Mouse (Mus musculus): ENCODE measurements around the gene A730009L09Rik. TPM values are rescaled to one million over a fixed set of nuclear protein-coding genes. Genes with fewer than 3 reads are reported as not detected.

The A730009L09Rik gene
- not detected in 2 replicates for polyA plus RNA-seq (2015; fragmentation: Nextera tagmentation; extraction: Ambion mirVana)

- Histone ChIP-seq H3K9me3 (replicated peaks) (no peaks in the 10 kb centered on the region), H3K9ac (no peak within 1 kb of the TSS), H3K4me3 (no peak within 1 kb of the TSS), H3K27me3 (no peaks in the 10 kb centered on the region), H3K4me2 (peak within 1 kb of the TSS; percentile 21), H3K4me1 (no peaks in the 10 kb centered on the region), H3K27ac (no peak within 1 kb of the TSS), H3K36me3 (ENCODE audit: poor library complexity, severe bottlenecking) (no peaks in the 10 kb centered on the region)
- 6% methylated on average over 8 of the region's 8 CpGs for WGBS
- no peak for ATAC-seq
These were observed at the start of gene A730009L09Rik for GRCm38 (mm10) chr16:84514821-84515220. TSS of gene A730009L09Rik (plus strand) at chr16:84515121.

DNA sequence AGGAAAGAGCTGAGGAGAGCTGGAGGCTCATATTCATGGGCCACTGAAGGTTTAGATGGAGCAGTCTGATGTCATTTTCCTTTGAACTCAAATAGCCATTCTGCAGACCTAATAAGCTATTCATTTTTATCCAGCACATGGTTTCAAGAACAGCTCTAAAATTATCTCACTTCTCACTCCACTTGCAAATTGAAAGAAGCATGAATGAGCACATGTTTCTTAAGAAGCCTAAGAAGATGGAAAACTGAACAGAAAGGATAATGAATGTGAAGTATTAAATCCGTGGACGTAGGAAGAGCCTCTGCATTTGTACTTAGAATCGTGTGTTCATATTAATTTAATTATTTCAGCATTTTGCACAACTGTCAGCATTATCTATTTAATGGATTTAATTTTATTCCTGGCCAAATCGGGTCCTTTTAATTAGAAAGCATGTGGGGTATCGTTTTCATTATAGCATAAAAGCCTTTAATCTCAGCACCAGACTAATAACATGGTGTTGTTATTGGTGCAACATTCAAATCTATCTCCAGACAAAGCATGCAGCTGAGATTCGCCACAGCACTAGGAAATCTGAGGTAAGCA is 49.2 kb upstream of the A730009L09Rik start:
- Histone ChIP-seq H3K9me3 (replicated peaks) (no peaks in the 10 kb centered on the region), H3K4me3 (no peak overlapping the region), H3K36me3 (ENCODE audit: poor library complexity, severe bottlenecking) (no peaks in the 10 kb centered on the region), H3K27me3 (no peaks in the 10 kb centered on the region), H3K4me2 (no peak overlapping the region), H3K4me1 (no peaks in the 10 kb centered on the region; the same call in 1 of the 2 replicates), H3K27ac (no peak overlapping the region), H3K9ac (no peak overlapping the region)
- WGBS, result 39% methylated on average over 6 of the region's 6 CpGs
- ATAC-seq, result no peak

GRCm38 (mm10) chr16:84468898-84469297 is 46.0 kb upstream of the A730009L09Rik start:
- H3K27me3 ChIP-seq, result no peaks in the 10 kb centered on the region
- no peaks in the 10 kb centered on the region; the same call in 1 of the 2 replicates for H3K4me1 ChIP-seq
- no peak overlapping the region for H3K4me3 ChIP-seq
- no peaks in the 10 kb centered on the region for H3K9me3 ChIP-seq (replicated peaks)
- no peaks in the 10 kb centered on the region for H3K36me3 ChIP-seq (ENCODE audit: poor library complexity, severe bottlenecking)
- ATAC-seq, result no peak
- H3K27ac ChIP-seq, result no peak overlapping the region
- no peak overlapping the region for H3K9ac ChIP-seq
- H3K4me2 ChIP-seq, result no peak overlapping the region
- WGBS, result 19% methylated on average over 1 of the region's 1 CpGs

DNA sequence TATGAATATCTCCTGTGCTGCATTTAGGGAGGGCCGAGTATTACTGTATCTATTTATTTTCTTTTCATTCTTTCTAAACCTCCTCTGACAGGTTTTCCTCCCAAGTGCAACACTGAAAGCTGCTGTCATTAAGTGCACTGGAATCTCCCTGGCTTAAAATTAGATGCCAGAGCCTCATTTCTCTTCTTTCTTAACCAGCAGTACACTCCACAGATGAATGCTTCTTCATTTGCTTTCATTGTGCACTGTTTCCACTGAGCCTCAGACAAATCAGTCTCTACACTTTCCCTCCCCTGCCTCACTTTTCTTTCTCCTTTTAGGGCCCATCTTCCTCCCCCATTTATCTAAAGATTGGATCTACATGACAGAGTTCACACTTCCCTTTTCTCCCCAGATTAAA is 44.9 kb upstream of the A730009L09Rik start:
- Histone ChIP-seq H3K9ac (no peak overlapping the region), H3K27me3 (no peaks in the 10 kb centered on the region), H3K4me3 (no peak overlapping the region), H3K9me3 (replicated peaks) (no peaks in the 10 kb centered on the region), H3K36me3 (ENCODE audit: poor library complexity, severe bottlenecking) (no peaks in the 10 kb centered on the region), H3K27ac (no peak overlapping the region), H3K4me1 (no peaks in the 10 kb centered on the region; the same call in 1 of the 2 replicates), H3K4me2 (no peak overlapping the region)
- WGBS, result 75% methylated on average over 1 of the region's 1 CpGs
- no peak for ATAC-seq

DNA sequence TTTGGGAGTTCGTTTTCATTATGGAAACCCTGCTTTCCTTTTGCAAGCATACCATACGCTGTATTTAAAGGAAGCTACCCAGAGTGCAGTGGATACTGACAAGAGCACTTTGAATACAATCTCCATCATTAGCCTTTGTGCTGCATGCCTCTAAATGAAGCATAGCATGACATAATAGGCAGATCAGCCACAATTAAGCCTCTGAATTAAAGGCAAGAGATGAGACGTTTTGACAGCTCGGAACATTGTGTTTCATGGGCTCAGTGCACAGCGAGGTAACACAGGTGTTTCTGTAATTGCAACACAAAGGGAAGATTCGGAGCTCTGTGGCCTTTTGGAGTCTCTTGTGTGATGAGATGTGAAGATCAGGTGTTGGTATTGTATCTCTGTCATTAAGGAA is 41.5 kb upstream of the A730009L09Rik start:
- Histone ChIP-seq H3K4me2 (no peak overlapping the region), H3K4me3 (no peak overlapping the region), H3K9me3 (replicated peaks) (no peaks in the 10 kb centered on the region), H3K36me3 (ENCODE audit: poor library complexity, severe bottlenecking) (no peaks in the 10 kb centered on the region), H3K9ac (no peak overlapping the region), H3K27me3 (no peaks in the 10 kb centered on the region), H3K4me1 (no peaks in the 10 kb centered on the region), H3K27ac (no peak overlapping the region)
- WGBS, result 59% methylated on average over 6 of the region's 6 CpGs
- no peak for ATAC-seq

DNA sequence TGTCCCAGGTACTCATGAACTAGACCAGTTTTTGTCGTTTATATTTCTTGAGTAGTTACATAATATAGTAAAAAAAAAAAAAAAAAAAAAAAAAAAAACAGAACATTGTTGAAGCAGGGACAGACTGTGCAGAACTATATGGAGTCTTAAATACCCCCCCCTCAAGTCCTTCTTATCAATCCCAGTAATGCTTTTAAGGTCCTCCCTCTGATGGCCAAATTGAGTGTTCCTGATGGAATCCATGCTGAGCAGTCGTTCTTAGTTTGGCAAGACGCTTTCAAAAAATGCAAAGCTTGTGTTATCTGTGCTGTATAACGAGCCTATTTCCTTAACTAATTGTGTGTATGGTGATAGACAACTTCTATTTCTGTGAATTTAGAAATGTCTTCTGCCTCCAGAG is 40.2 kb upstream of the A730009L09Rik start:
- no peaks in the 10 kb centered on the region for H3K4me1 ChIP-seq

GRCm38 (mm10) chr16:84476948-84477347 is 38.0 kb upstream of the A730009L09Rik start:
- no peak for ATAC-seq
- Histone ChIP-seq H3K27me3 (no peaks in the 10 kb centered on the region), H3K4me1 (no peaks in the 10 kb centered on the region), H3K27ac (no peak overlapping the region), H3K36me3 (ENCODE audit: poor library complexity, severe bottlenecking) (no peaks in the 10 kb centered on the region), H3K9me3 (replicated peaks) (no peaks in the 10 kb centered on the region), H3K9ac (no peak overlapping the region), H3K4me3 (no peak overlapping the region), H3K4me2 (no peak overlapping the region)
- WGBS, result 86% methylated on average over 5 of the region's 5 CpGs

More for the DNA sequence above, 40.2 kb upstream of the A730009L09Rik start:
- ATAC-seq, result no peak
- Histone ChIP-seq H3K4me2 (no peak overlapping the region), H3K4me3 (no peak overlapping the region), H3K9me3 (replicated peaks) (no peaks in the 10 kb centered on the region), H3K27ac (no peak overlapping the region), H3K9ac (no peak overlapping the region), H3K36me3 (ENCODE audit: poor library complexity, severe bottlenecking) (no peaks in the 10 kb centered on the region), H3K27me3 (no peaks in the 10 kb centered on the region)
- 72% methylated on average over 4 of the region's 4 CpGs for WGBS

GRCm38 (mm10) chr16:84477528-84477927 is 37.4 kb upstream of the A730009L09Rik start:
- no peak overlapping the region for H3K4me3 ChIP-seq
- H3K4me2 ChIP-seq, result no peak overlapping the region
- H3K4me1 ChIP-seq, result no peaks in the 10 kb centered on the region
- no peak overlapping the region for H3K9ac ChIP-seq
- no peak overlapping the region for H3K27ac ChIP-seq
- no peaks in the 10 kb centered on the region for H3K27me3 ChIP-seq
- H3K9me3 ChIP-seq (replicated peaks), result no peaks in the 10 kb centered on the region
- ATAC-seq, result no peak
- 76% methylated on average over 1 of the region's 1 CpGs for WGBS
- H3K36me3 ChIP-seq (ENCODE audit: poor library complexity, severe bottlenecking), result no peaks in the 10 kb centered on the region

- H3K4me2 ChIP-seq, result no peak overlapping the region
- no peaks in the 10 kb centered on the region for H3K9me3 ChIP-seq (replicated peaks)
- no peak overlapping the region for H3K27ac ChIP-seq
- no peaks in the 10 kb centered on the region for H3K4me1 ChIP-seq
- H3K9ac ChIP-seq, result no peak overlapping the region
- ATAC-seq, result no peak
- no peaks in the 10 kb centered on the region for H3K27me3 ChIP-seq
- no peak overlapping the region for H3K4me3 ChIP-seq
- no peaks in the 10 kb centered on the region for H3K36me3 ChIP-seq (ENCODE audit: poor library complexity, severe bottlenecking)
- 84% methylated on average over 6 of the region's 6 CpGs for WGBS
These were observed 37.0 kb upstream of the A730009L09Rik start for GRCm38 (mm10) chr16:84477952-84478351.

DNA sequence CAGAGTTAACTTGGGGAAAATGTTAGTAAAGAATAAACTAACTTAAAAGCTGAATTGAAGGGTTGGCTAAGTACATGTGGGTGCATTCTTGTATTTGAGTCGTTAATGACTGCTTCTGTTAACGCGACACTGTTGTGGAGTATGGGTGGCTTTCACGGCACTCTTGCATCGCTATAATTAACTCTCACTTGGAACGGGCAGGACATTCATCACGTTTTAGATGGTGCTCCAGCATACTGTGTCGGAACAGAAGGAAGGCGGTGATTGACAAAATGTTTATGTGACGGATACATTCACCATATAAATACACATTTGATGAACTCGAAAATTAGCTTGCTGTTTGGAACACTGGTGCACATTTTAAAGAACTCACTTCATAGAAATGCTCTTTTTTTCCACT is 29.0 kb upstream of the A730009L09Rik start:
- no peaks in the 10 kb centered on the region for H3K4me1 ChIP-seq
- no peak overlapping the region for H3K4me2 ChIP-seq
- no peak overlapping the region for H3K4me3 ChIP-seq
- no peaks in the 10 kb centered on the region for H3K9me3 ChIP-seq (replicated peaks)
- H3K27me3 ChIP-seq, result no peaks in the 10 kb centered on the region
- no peaks in the 10 kb centered on the region for H3K36me3 ChIP-seq (ENCODE audit: poor library complexity, severe bottlenecking)
- no peak overlapping the region for H3K27ac ChIP-seq
- no peak overlapping the region for H3K9ac ChIP-seq
- 51% methylated on average over 11 of the region's 11 CpGs for WGBS
- peak; percentile 76 for ATAC-seq

- Histone ChIP-seq H3K36me3 (ENCODE audit: poor library complexity, severe bottlenecking) (no peaks in the 10 kb centered on the region), H3K4me3 (no peak overlapping the region), H3K27me3 (no peaks in the 10 kb centered on the region), H3K4me2 (no peak overlapping the region), H3K9ac (no peak overlapping the region), H3K27ac (no peak overlapping the region), H3K9me3 (replicated peaks) (no peaks in the 10 kb centered on the region), H3K4me1 (0 out of 2 replicates have a peak, but pooled peaks cover 5% of the 10 kb centered on the region)
- ATAC-seq, result no peak; the same call in 1 of the 2 replicates
- WGBS, result 69% methylated on average over 3 of the region's 3 CpGs
These were observed 20.1 kb upstream of the A730009L09Rik start for GRCm38 (mm10) chr16:84494818-84495217.

- Histone ChIP-seq H3K9ac (no peak overlapping the region), H3K27ac (no peak overlapping the region), H3K4me3 (no peak overlapping the region), H3K36me3 (ENCODE audit: poor library complexity, severe bottlenecking) (no peaks in the 10 kb centered on the region), H3K4me1 (0 out of 2 replicates have a peak, but pooled peaks cover 5% of the 10 kb centered on the region), H3K27me3 (no peaks in the 10 kb centered on the region), H3K4me2 (no peak overlapping the region), H3K9me3 (replicated peaks) (no peaks in the 10 kb centered on the region)
- WGBS, result 45% methylated on average over 2 of the region's 2 CpGs
- ATAC-seq, result peak; percentile 61
These were observed 19.5 kb upstream of the A730009L09Rik start for GRCm38 (mm10) chr16:84495438-84495837.

DNA sequence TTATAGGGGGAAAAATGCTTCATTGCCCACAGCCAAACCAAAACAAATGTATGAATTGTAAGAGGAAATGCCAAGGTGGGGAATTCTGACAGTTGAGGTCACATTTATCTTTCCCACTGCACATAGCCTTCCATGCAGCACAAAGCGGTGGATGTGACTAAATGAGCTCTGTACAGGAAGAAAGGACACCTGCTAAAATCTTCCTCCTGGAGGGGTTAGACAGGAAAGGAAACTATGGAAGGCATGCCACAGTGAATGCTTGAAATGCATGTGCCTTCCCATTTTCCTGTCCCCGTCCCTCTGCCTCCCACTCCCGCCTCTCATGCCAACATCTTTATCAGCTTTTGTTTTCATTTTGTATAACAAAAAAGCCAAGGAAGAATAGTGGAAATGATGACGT is 7.2 kb upstream of the A730009L09Rik start:
- ATAC-seq, result no peak
- WGBS, result 53% methylated on average over 4 of the region's 4 CpGs
- H3K36me3 ChIP-seq (ENCODE audit: poor library complexity, severe bottlenecking), result no peaks in the 10 kb centered on the region

More for the DNA sequence above, 7.2 kb upstream of the A730009L09Rik start:
- Histone ChIP-seq H3K4me2 (no peak overlapping the region), H3K27me3 (no peaks in the 10 kb centered on the region), H3K9me3 (replicated peaks) (no peaks in the 10 kb centered on the region), H3K4me3 (no peak overlapping the region), H3K9ac (no peak overlapping the region), H3K4me1 (peaks cover 4% of the 10 kb centered on the region; the same call in 1 of the 2 replicates), H3K27ac (no peak overlapping the region)
